Mouse (Mus musculus) brain, embryonic 14.5 days (tissue): ENCODE measurements around the gene Metap1d.

Experiments used
- CTCF ChIP-seq: fragments of 200-500 bp; IDR thresholded peaks from 2 replicates; pipeline ENCODE4 v1.5.1; 2012; ENCODE audit warnings: inconsistent platforms, mild to moderate bottlenecking, moderate library complexity, borderline replicate concordance; ENCODE audit not compliant: insufficient read depth, insufficient read length; ENCODE audit errors: extremely low read depth
- POLR2A ChIP-seq: fragments of 200-500 bp; IDR thresholded peaks from 2 replicates; pipeline ENCODE4 v1.6.1; 2012; ENCODE audit warnings: mild to moderate bottlenecking, inconsistent platforms, borderline replicate concordance; ENCODE audit not compliant: poor library complexity, insufficient read depth, insufficient read length, severe bottlenecking; ENCODE audit errors: extremely low read depth

- TF ChIP-seq POLR2A (no peak), CTCF (no peak)
Observed at GRCm38 (mm10) chr2:71483046-71483716, 30.1 kb downstream of the Metap1d start.
